Comparison of ENCODE assay signal across 8 mouse cellular contexts in genomic region chr4:152177537-152178343, GRCm38 (mm10). TPM values are rescaled to one million over a fixed set of nuclear protein-coding genes. Genes with fewer than 3 reads are reported as not detected.
DNase-seq lines count a peak whose midpoint lies in the region; ATAC-seq and TF ChIP-seq lines count a peak whose summit lies in the region.

TSS of gene Acot7 (plus strand) at chr4:152178134.

- peak; percentile 94 for DNase-seq in heart, postnatal 0 days (ENCODE audit: low spot score)
- DNase-seq in kidney, postnatal 4 days, result peak; percentile 95 to 97
- peak; percentile 95 for DNase-seq in neural tube, embryonic 11.5 days (ENCODE audit: low spot score)

- ATAC-seq in cerebellum, adult (ENCODE audit: insufficient number of reproducible peaks, low FRiP score, low TSS enrichment), result peak; percentile 84
- ATAC-seq in forebrain, embryonic 13.5 days, result peak; percentile 97
- ATAC-seq in heart, postnatal 0 days (ENCODE audit: insufficient read depth, low read depth), result peak; percentile 97
- peak; percentile 95 for ATAC-seq in liver, embryonic 15.5 days (ENCODE audit: insufficient read depth)
- peak; percentile 95 for ATAC-seq in neural tube, embryonic 11.5 days (ENCODE audit: insufficient read depth, low FRiP score, low TSS enrichment)
- peak; percentile 97 for ATAC-seq in stomach, embryonic 16.5 days (ENCODE audit: insufficient read depth, low FRiP score)

- peaks cover 41% of the 10 kb centered on the region for H3K27me3 ChIP-seq in E14TG2a.4 (ENCODE audit: insufficient read depth, low read length)
- H3K27me3 ChIP-seq in forebrain, embryonic 13.5 days, result peaks cover 26% of the 10 kb centered on the region
- no peaks in the 10 kb centered on the region for H3K27me3 ChIP-seq in heart, postnatal 0 days (ENCODE audit: control insufficient read depth, insufficient read depth, low read length)
- peaks cover 51% of the 10 kb centered on the region for H3K27me3 ChIP-seq in liver, embryonic 15.5 days
- no peaks in the 10 kb centered on the region for H3K27me3 ChIP-seq in neural tube, embryonic 11.5 days (ENCODE audit: control insufficient read depth, insufficient read depth, low read length)
- H3K27me3 ChIP-seq in stomach, embryonic 16.5 days (ENCODE audit: control insufficient read depth, insufficient read depth, low read length), result peaks cover 15% of the 10 kb centered on the region; the same call in 1 of the 2 replicates

- H3K9me3 ChIP-seq in E14TG2a.4 (ENCODE audit: low read length), result peaks cover 6% of the 10 kb centered on the region
- no peaks in the 10 kb centered on the region for H3K9me3 ChIP-seq in forebrain, embryonic 13.5 days (replicated peaks)
- no peaks in the 10 kb centered on the region for H3K9me3 ChIP-seq in heart, postnatal 0 days (replicated peaks; ENCODE audit: control insufficient read depth, low read length)
- no peaks in the 10 kb centered on the region for H3K9me3 ChIP-seq in liver, embryonic 15.5 days (replicated peaks)
- no peaks in the 10 kb centered on the region for H3K9me3 ChIP-seq in neural tube, embryonic 11.5 days (ENCODE audit: control insufficient read depth, low read length)
- no peaks in the 10 kb centered on the region for H3K9me3 ChIP-seq in stomach, embryonic 16.5 days (replicated peaks; ENCODE audit: control insufficient read depth, low read length)

- peak within 1 kb of the TSS; percentile 99 for H3K4me2 ChIP-seq in forebrain, embryonic 13.5 days
- peak within 1 kb of the TSS; percentile 99 for H3K4me2 ChIP-seq in heart, postnatal 0 days (ENCODE audit: low read depth, low read length)
- H3K4me2 ChIP-seq in liver, embryonic 15.5 days, result peak within 1 kb of the TSS; percentile 94
- peak within 1 kb of the TSS; percentile 89 for H3K4me2 ChIP-seq in neural tube, embryonic 11.5 days (ENCODE audit: low read depth)
- peak within 1 kb of the TSS; percentile 98 for H3K4me2 ChIP-seq in stomach, embryonic 16.5 days (ENCODE audit: low read depth, low read length)

- H3K4me1 ChIP-seq in E14TG2a.4 (replicated peaks; ENCODE audit: low read depth, low read length), result peaks cover 41% of the 10 kb centered on the region
- H3K4me1 ChIP-seq in forebrain, embryonic 13.5 days, result peaks cover 14% of the 10 kb centered on the region
- H3K4me1 ChIP-seq in heart, postnatal 0 days (ENCODE audit: control insufficient read depth, insufficient read depth), result peaks cover 14% of the 10 kb centered on the region
- peaks cover 33% of the 10 kb centered on the region for H3K4me1 ChIP-seq in liver, embryonic 15.5 days (replicated peaks)
- H3K4me1 ChIP-seq in neural tube, embryonic 11.5 days (ENCODE audit: control insufficient read depth, insufficient read depth, low read length), result peaks cover 14% of the 10 kb centered on the region
- H3K4me1 ChIP-seq in stomach, embryonic 16.5 days (ENCODE audit: control insufficient read depth, insufficient read depth, low read length), result peaks cover 17% of the 10 kb centered on the region

- no peak for TF ChIP-seq EP300 in heart, postnatal 0 days (IDR thresholded peaks at IDR 0.05; ENCODE audit: low read depth)

- no peak for TF ChIP-seq CTCF in E14TG2a.4 (conservative IDR thresholded peaks at IDR 0.05; ENCODE audit: low read length)
- TF ChIP-seq CTCF in heart, postnatal 0 days (IDR thresholded peaks at IDR 0.05; ENCODE audit: low read depth), result no peak

- H3K27ac ChIP-seq in forebrain, embryonic 13.5 days, result peak within 1 kb of the TSS; percentile 41
- peak within 1 kb of the TSS; percentile 98 for H3K27ac ChIP-seq in heart, postnatal 0 days (ENCODE audit: low read depth)
- peak within 1 kb of the TSS; percentile 80 for H3K27ac ChIP-seq in liver, embryonic 15.5 days (replicated peaks)
- peak within 1 kb of the TSS; percentile 80 for H3K27ac ChIP-seq in neural tube, embryonic 11.5 days (ENCODE audit: low read depth, low read length)
- peak within 1 kb of the TSS; percentile 71 for H3K27ac ChIP-seq in stomach, embryonic 16.5 days (ENCODE audit: low read length)

- peak within 1 kb of the TSS; percentile 94 for H3K4me3 ChIP-seq in E14TG2a.4 (replicated peaks; ENCODE audit: low read length)
- H3K4me3 ChIP-seq in forebrain, embryonic 13.5 days, result peak within 1 kb of the TSS; percentile 73
- peak within 1 kb of the TSS; percentile 77 for H3K4me3 ChIP-seq in heart, postnatal 0 days (ENCODE audit: low read depth, low read length)
- H3K4me3 ChIP-seq in liver, embryonic 15.5 days (replicated peaks), result peak within 1 kb of the TSS; percentile 66
- H3K4me3 ChIP-seq in neural tube, embryonic 11.5 days (ENCODE audit: low read depth, low read length), result peak within 1 kb of the TSS; percentile 53
- peak within 1 kb of the TSS; percentile 69 for H3K4me3 ChIP-seq in stomach, embryonic 16.5 days (replicated peaks; ENCODE audit: low read length)

- WGBS in forebrain, embryonic 13.5 days, result under 1% methylated on average over 68 of the region's 108 CpGs
- WGBS in heart, postnatal 0 days, result under 1% methylated on average over 74 of the region's 108 CpGs
- under 1% methylated on average over 106 of the region's 108 CpGs for whole genome bisulfite sequencing in liver, embryonic 15.5 days (ENCODE audit: insufficient replicate concordance)
- WGBS in neural tube, embryonic 11.5 days, result under 1% methylated on average over 72 of the region's 108 CpGs
- under 1% methylated on average over 107 of the region's 108 CpGs for WGBS in stomach, embryonic 16.5 days

- H3K9ac ChIP-seq in forebrain, embryonic 13.5 days, result peak within 1 kb of the TSS; percentile 82
- H3K9ac ChIP-seq in heart, postnatal 0 days (replicated peaks; ENCODE audit: low read depth, low read length), result peak within 1 kb of the TSS; percentile 76
- H3K9ac ChIP-seq in liver, embryonic 15.5 days, result peak within 1 kb of the TSS; percentile 73
- H3K9ac ChIP-seq in neural tube, embryonic 11.5 days (ENCODE audit: low read length), result peak within 1 kb of the TSS; percentile 74
- peak within 1 kb of the TSS; percentile 90 for H3K9ac ChIP-seq in stomach, embryonic 16.5 days (ENCODE audit: low read length)

- peaks cover 34% of the 10 kb centered on the region for H3K36me3 ChIP-seq in E14TG2a.4 (ENCODE audit: insufficient read depth, low read length)
- no peaks in the 10 kb centered on the region for H3K36me3 ChIP-seq in forebrain, embryonic 13.5 days (ENCODE audit: poor library complexity, severe bottlenecking)
- H3K36me3 ChIP-seq in heart, postnatal 0 days (replicated peaks; ENCODE audit: control insufficient read depth, insufficient read depth, low read length), result no peaks in the 10 kb centered on the region
- H3K36me3 ChIP-seq in liver, embryonic 15.5 days (replicated peaks), result no peaks in the 10 kb centered on the region
- no peaks in the 10 kb centered on the region for H3K36me3 ChIP-seq in neural tube, embryonic 11.5 days (ENCODE audit: control insufficient read depth, insufficient read depth, low read length)
- no peaks in the 10 kb centered on the region for H3K36me3 ChIP-seq in stomach, embryonic 16.5 days (ENCODE audit: control insufficient read depth, insufficient read depth, low read length)

RNA-seq across cellular contexts. Expression of gene Acot7, which starts in this region (rescaled TPM):
- polyA plus RNA-seq in forebrain, embryonic 13.5 days (2015; fragmentation: Nextera tagmentation; extraction: Ambion mirVana), result 126 and 135 TPM in 2 replicates
- 17.9 and 39.5 TPM in 2 replicates for total RNA-seq in heart, postnatal 0 days (2014; rRNA removed; ENCODE audit: low replicate concordance)
- 68.8 and 73.5 TPM in 2 replicates for polyA plus RNA-seq in heart, postnatal 0 days (2015; fragmentation: Nextera tagmentation; extraction: Ambion mirVana)
- polyA plus RNA-seq in liver, embryonic 15.5 days (2015; fragmentation: Nextera tagmentation; extraction: Ambion mirVana), result 14.0 and 14.2 TPM in 2 replicates
- polyA plus RNA-seq in neural tube, embryonic 11.5 days (2014; fragmentation: Nextera tagmentation; extraction: Ambion mirVana), result 159 and 173 TPM in 2 replicates
- polyA plus RNA-seq in stomach, embryonic 16.5 days (2015; fragmentation: Nextera tagmentation; extraction: Ambion mirVana), result 57.3 and 60.4 TPM in 2 replicates

Comparison
In these comparisons a context has a peak if more than half of its experiments do, and no peak if none do; other contexts are left out.
1. Peak in every context shown above with its lines: DNase-seq, ATAC-seq, H3K4me3 ChIP-seq and H3K27ac ChIP-seq.
2. H3K27ac ChIP-seq: peak in every context shown above with its lines; median percentile 98 in heart, postnatal 0 days; 80 in liver, embryonic 15.5 days; 80 in neural tube, embryonic 11.5 days; 71 in stomach, embryonic 16.5 days; 41 in forebrain, embryonic 13.5 days.